Mouse (Mus musculus) small intestine, adult 2 months (tissue): Measurements from ENCODE around the gene Ankrd13c.

ENCODE experiments used
- CTCF ChIP-seq: fragments of 200-500 bp; IDR thresholded peaks from 2 replicates; pipeline ENCODE4 v1.5.1; 2012; ENCODE audit warnings: low read depth, mild to moderate bottlenecking, control low read depth, inconsistent platforms, low read length, moderate library complexity, mixed read lengths; ENCODE audit not compliant: insufficient replicate concordance, insufficient read length; ENCODE audit errors: extremely low read depth
- POLR2A ChIP-seq: fragments of 200-500 bp; IDR thresholded peaks from 2 replicates; pipeline ENCODE4 v1.6.1; 2012; ENCODE audit warnings: low read depth, mild to moderate bottlenecking, control low read depth, inconsistent platforms, low read length, moderate library complexity

DNA sequence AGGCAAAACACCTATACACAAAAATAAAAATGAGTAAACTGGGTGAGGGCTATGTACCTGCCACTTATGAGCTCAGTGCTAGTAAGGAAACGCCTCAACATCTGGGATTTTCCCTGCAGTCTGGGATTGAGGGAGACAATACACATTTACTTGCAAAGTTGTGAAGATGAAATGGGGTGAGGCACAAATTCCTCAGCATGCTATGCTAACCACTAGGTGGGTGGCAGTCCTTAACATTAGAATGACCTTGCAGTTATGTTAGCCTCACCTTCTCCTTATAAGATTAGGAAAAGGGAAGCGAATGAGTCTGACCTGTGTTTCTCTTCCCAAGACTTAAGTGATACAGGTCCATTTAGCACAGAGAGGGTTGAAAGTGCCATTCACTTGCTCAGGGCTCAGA is 25.7 kb upstream of the Ankrd13c start:
- no peak for TF ChIP-seq CTCF
- no peak for TF ChIP-seq POLR2A
